Mouse (Mus musculus) megakaryocyte, adult 5-6 weeks (primary cell): ENCODE results near the gene Tcp11. TPM values are rescaled to one million over a fixed set of nuclear protein-coding genes. Genes with fewer than 3 reads are reported as not detected.

Experiments used
- total RNA-seq, 2 experiments: library from RNA; stranded (forward) in 1 of 2; stranded (reverse) in 1 of 2; fragments of 153-499, 151-499 nt in 1 of 2; fragments of 221-1000, 200-1000 nt in 1 of 2; gene quantifications; 2 replicates each; pipeline versions ENCODE4 v1.2.3 to v1.2.4; 2015 to 2017

Tcp11 gene
- total RNA-seq, 2 experiments from 2014 or later = 0.66 to 1.1 TPM

Other genes with a start within 250 kb of the Tcp11 start
- gene Snrpc, start 242.5 kb downstream of the Tcp11 start, total RNA-seq (2015) = 109 and 136 TPM in 2 replicates
- 97.1 and 98.6 TPM in 2 replicates for gene Snrpc, start 242.5 kb downstream of the Tcp11 start, total RNA-seq (2017)
- gene Uhrf1bp1, start 224.2 kb downstream of the Tcp11 start, total RNA-seq (2015) = 2.6 and 3.5 TPM in 2 replicates
- 3.0 and 3.1 TPM in 2 replicates for gene Uhrf1bp1, start 224.2 kb downstream of the Tcp11 start, total RNA-seq (2017)
- gene Anks1, start 171.3 kb downstream of the Tcp11 start, total RNA-seq (2015) = 17.9 and 25.9 TPM in 2 replicates
- 22.6 and 23.6 TPM in 2 replicates for gene Anks1, start 171.3 kb downstream of the Tcp11 start, total RNA-seq (2017)
- gene Taf11, start 170.8 kb downstream of the Tcp11 start, total RNA-seq (2015) = 39.6 and 44.1 TPM in 2 replicates
- gene Taf11, start 170.8 kb downstream of the Tcp11 start, total RNA-seq (2017) = 18.2 and 23.3 TPM in 2 replicates
- gene Scube3, start 61.5 kb upstream of the Tcp11 start, total RNA-seq (2015) = not detected in 2 replicates
- not detected in 2 replicates for gene Scube3, start 61.5 kb upstream of the Tcp11 start, total RNA-seq (2017)
- 4.2 and 6.4 TPM in 2 replicates for gene Zfp523, start 96.5 kb upstream of the Tcp11 start, total RNA-seq (2015)
- 7.1 and 8.1 TPM in 2 replicates for gene Zfp523, start 96.5 kb upstream of the Tcp11 start, total RNA-seq (2017)
- gene Def6, start 127.1 kb upstream of the Tcp11 start, total RNA-seq (2015) = 35.4 and 40.7 TPM in 2 replicates
- 91.5 and 92.6 TPM in 2 replicates for gene Def6, start 127.1 kb upstream of the Tcp11 start, total RNA-seq (2017)
- 19.5 and 19.6 TPM in 2 replicates for gene Ppard, start 152.1 kb upstream of the Tcp11 start, total RNA-seq (2015)
- 4.4 and 8.2 TPM in 2 replicates for gene Ppard, start 152.1 kb upstream of the Tcp11 start, total RNA-seq (2017)
- gene Fance, start 232.9 kb upstream of the Tcp11 start, total RNA-seq (2015) = 11.5 and 11.9 TPM in 2 replicates
- gene Fance, start 232.9 kb upstream of the Tcp11 start, total RNA-seq (2017) = 7.5 and 14.3 TPM in 2 replicates
- gene Rpl10a, start 247.8 kb upstream of the Tcp11 start, total RNA-seq (2015) = 1,429 and 1,585 TPM in 2 replicates
- 468 and 491 TPM in 2 replicates for gene Rpl10a, start 247.8 kb upstream of the Tcp11 start, total RNA-seq (2017)